Mouse (Mus musculus) cerebellum, adult (tissue): ENCODE results near the gene Tomm40.
A peak's percentile ranks its signal among the peaks of the same experiment; 100 is the strongest.

Experiments
- ATAC-seq: cut with Nextera tagmentation; 2 replicates; pipeline ENCODE4 v1.9.2; 2017; ENCODE audit warnings: mild to moderate bottlenecking, moderate library complexity, mixed read lengths; ENCODE audit not compliant: insufficient number of reproducible peaks, low FRiP score, low TSS enrichment

Tomm40 gene

GRCm38 (mm10) chr7:19713598-19713997 is 1.6 kb downstream of the Tomm40 start:
- no peak for ATAC-seq

GRCm38 (mm10) chr7:19713196-19713595 is 2.0 kb downstream of the Tomm40 start:
- no peak for ATAC-seq

- no peak for ATAC-seq
Observed at GRCm38 (mm10) chr7:19712414-19712813, 2.8 kb downstream of the Tomm40 start.

- ATAC-seq, result no peak
Observed at GRCm38 (mm10) chr7:19710650-19711049, 4.6 kb downstream of the Tomm40 start.

- no peak for ATAC-seq
Observed at GRCm38 (mm10) chr7:19705271-19705670, 10.0 kb downstream of the Tomm40 start.

GRCm38 (mm10) chr7:19704475-19704874 is 10.8 kb downstream of the Tomm40 start:
- ATAC-seq, result no peak

- no peak for ATAC-seq
Observed at GRCm38 (mm10) chr7:19702859-19703555, 12.2 kb downstream of the Tomm40 start.

GRCm38 (mm10) chr7:19701069-19701761 is 14.0 kb downstream of the Tomm40 start:
- 0 out of 2 replicates have a peak, but pooled peaks have one; percentile 54 for ATAC-seq

- ATAC-seq, result no peak
Observed at GRCm38 (mm10) chr7:19700299-19701068, 14.8 kb downstream of the Tomm40 start.

GRCm38 (mm10) chr7:19699827-19700148 is 15.4 kb downstream of the Tomm40 start:
- no peak for ATAC-seq

- ATAC-seq, result no peak
Observed at GRCm38 (mm10) chr7:19698907-19699826, 16.1 kb downstream of the Tomm40 start, which contains the start of gene Apoe. TSS of gene Apoe (minus strand) at chr7:19699188.

GRCm38 (mm10) chr7:19697949-19698906 is 17.0 kb downstream of the Tomm40 start:
- no peak for ATAC-seq

GRCm38 (mm10) chr7:19696336-19696873 is 18.8 kb downstream of the Tomm40 start:
- ATAC-seq, result no peak

GRCm38 (mm10) chr7:19695881-19696280 is 19.4 kb downstream of the Tomm40 start:
- no peak for ATAC-seq

- no peak for ATAC-seq
Observed at GRCm38 (mm10) chr7:19695213-19695594, 20.0 kb downstream of the Tomm40 start.

GRCm38 (mm10) chr7:19694336-19695212 is 20.7 kb downstream of the Tomm40 start:
- ATAC-seq, result no peak

GRCm38 (mm10) chr7:19693421-19693820 is 21.8 kb downstream of the Tomm40 start:
- 0 out of 2 replicates have a peak, but pooled peaks have one; percentile 64 for ATAC-seq
